Mouse (Mus musculus): ENCODE results near the gene Tmpo.

DNA sequence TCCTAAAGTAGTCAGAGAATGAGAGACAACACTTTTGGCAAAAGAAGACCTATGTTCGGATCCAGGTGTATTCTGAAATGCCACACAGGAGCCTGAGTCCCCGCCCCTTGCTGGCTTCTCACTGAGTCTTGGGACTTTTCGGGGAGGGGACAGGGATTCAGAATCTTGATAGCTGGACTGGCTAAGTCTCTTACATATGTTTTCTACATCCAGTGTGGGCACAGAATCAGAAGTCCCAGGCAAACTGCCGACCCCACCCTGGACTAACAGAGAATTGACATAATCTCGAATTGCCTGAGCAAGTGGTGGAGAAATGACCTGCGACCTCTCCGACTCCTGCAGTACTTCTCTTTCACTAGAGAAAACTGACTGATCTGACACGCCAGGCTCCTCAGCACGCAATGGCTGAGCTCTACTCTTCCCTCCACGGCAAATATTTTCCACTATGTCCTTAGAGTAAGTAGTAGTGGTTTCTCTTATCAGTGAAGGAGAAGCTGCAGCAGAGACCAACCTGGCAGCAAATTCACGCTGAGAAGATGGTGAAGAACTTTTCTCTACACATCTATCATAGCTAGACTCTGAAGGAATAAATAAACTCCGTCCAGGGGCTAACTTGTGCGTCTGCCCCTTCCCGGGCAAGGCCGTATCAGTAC, 18.5 kb downstream of the Tmpo start:
- TF ChIP-seq CTCF (IDR thresholded peaks at IDR 0.05; ENCODE audit: borderline replicate concordance, control insufficient read depth, extremely low read depth, insufficient read depth, low read length, poor library complexity): no peak
- TF ChIP-seq POLR2A (IDR thresholded peaks at IDR 0.05; ENCODE audit: control insufficient read depth, extremely low read depth, insufficient read depth, low read length, poor library complexity): no peak
